Mouse (Mus musculus) lung, postnatal 0 days (tissue): ENCODE measurements around the gene Skap1. TPM values are rescaled to one million over a fixed set of nuclear protein-coding genes. Genes with fewer than 3 reads are reported as not detected.

ENCODE experiments used
- ATAC-seq: fragments of 200-750 bp; cut with Nextera tagmentation; 2 replicates; pipeline ENCODE4 v1.8.0; 2017; ENCODE audit warnings: moderate library complexity
- DNase-seq: peaks from one replicate; pipeline ENCODE4 v3.0.0-alpha.2; 2016; ENCODE audit warnings: low spot score
- H3K27ac ChIP-seq: fragments of 300-500 bp; sonication (generic); 2 replicates; pipeline ENCODE4 v1.5.1; 2014; ENCODE audit warnings: antibody characterized with exemption, mild to moderate bottlenecking, low read length, mixed read lengths
- H3K27me3 ChIP-seq: fragments of 300-500 bp; sonication (generic); replicated peaks from 2 replicates; pipeline ENCODE4 v1.6.1; 2014; ENCODE audit warnings: low read length, mixed read lengths; ENCODE audit not compliant: insufficient read depth
- H3K36me3 ChIP-seq: fragments of 300-500 bp; sonication (generic); 2 replicates; pipeline ENCODE4 v1.6.1; 2014; ENCODE audit warnings: low read length, mixed read lengths; ENCODE audit not compliant: insufficient read depth
- H3K4me1 ChIP-seq: fragments of 300-500 bp; sonication (generic); 2 replicates; pipeline ENCODE4 v1.6.1; 2014; ENCODE audit warnings: antibody characterized with exemption, low read depth, low read length, mixed read lengths; ENCODE audit not compliant: insufficient read depth
- H3K4me2 ChIP-seq: fragments of 300-500 bp; sonication (generic); replicated peaks from 2 replicates; pipeline ENCODE4 v1.6.1; 2014; ENCODE audit warnings: low read depth, mild to moderate bottlenecking, low read length, moderate library complexity, mixed read lengths
- H3K4me3 ChIP-seq: fragments of 300-500 bp; sonication (generic); 2 replicates; pipeline ENCODE4 v1.5.1; 2014; ENCODE audit warnings: low read depth, low read length
- H3K9ac ChIP-seq: fragments of 300-500 bp; sonication (generic); replicated peaks from 2 replicates; pipeline ENCODE4 v1.6.1; 2014; ENCODE audit warnings: low read depth, mild to moderate bottlenecking
- H3K9me3 ChIP-seq: fragments of 300-500 bp; sonication (generic); 2 replicates; pipeline ENCODE4 v1.6.1; 2016; ENCODE audit warnings: low read length, mixed read lengths
- CTCF ChIP-seq: IDR thresholded peaks from 2 replicates; pipeline ENCODE4 v1.5.1; 2016; ENCODE audit warnings: antibody characterized with exemption, mild to moderate bottlenecking
- EP300 ChIP-seq: IDR thresholded peaks from 2 replicates; pipeline ENCODE4 v1.6.1; 2016; ENCODE audit warnings: antibody characterized with exemption, mild to moderate bottlenecking, control low read depth
- WGBS: fragments of 180-500 bp; shearing (Covaris S2); extraction: QIAGEN DNeasy Blood & Tissue Kit; methylation state at CpG from one replicate; pipeline ENCODE4 v1.1.7; 2014; 5-methylcytosine and 5-hydroxymethylcytosine counted together
- polyA plus RNA-seq: library from polyadenylated mRNA; unstranded; fragments of >200 nt; fragmentation: Nextera tagmentation; extraction: Ambion mirVana; gene quantifications from 2 replicates; pipeline ENCODE4 v1.2.1, GENCODE M21; 2015

Skap1 gene
- polyA plus RNA-seq, 1 experiment from 2014 or later, result 0.73 TPM

GRCm38 (mm10) chr11:96542003-96542402 lies 77.6 kb downstream of the Skap1 start:
- Histone ChIP-seq H3K9me3 (no peaks in the 10 kb centered on the region), H3K36me3 (no peaks in the 10 kb centered on the region), H3K4me1 (no peaks in the 10 kb centered on the region), H3K9ac (no peak overlapping the region), H3K27me3 (no peaks in the 10 kb centered on the region), H3K4me3 (no peak overlapping the region), H3K27ac (no peak overlapping the region), H3K4me2 (no peak overlapping the region)
- WGBS, result 70% methylated on average over 7 of the region's 7 CpGs
- no peak for DNase-seq
- TF ChIP-seq CTCF (no peak), EP300 (no peak)
- no peak for ATAC-seq

GRCm38 (mm10) chr11:96542561-96542960 lies 78.2 kb downstream of the Skap1 start:
- Histone ChIP-seq H3K27me3 (no peaks in the 10 kb centered on the region), H3K27ac (no peak overlapping the region), H3K4me3 (no peak overlapping the region)

GRCm38 (mm10) chr11:96546428-96546827 lies 82.0 kb downstream of the Skap1 start:
- Histone ChIP-seq H3K9ac (no peak overlapping the region), H3K9me3 (no peaks in the 10 kb centered on the region), H3K36me3 (no peaks in the 10 kb centered on the region), H3K4me2 (no peak overlapping the region), H3K4me3 (no peak overlapping the region), H3K27me3 (no peaks in the 10 kb centered on the region), H3K4me1 (no peaks in the 10 kb centered on the region), H3K27ac (no peak overlapping the region)
- DNase-seq, result peak; percentile 10
- no peak for ATAC-seq
- TF ChIP-seq CTCF (peak; percentile 34), EP300 (no peak)
- 51% methylated on average over 8 of the region's 8 CpGs for WGBS

More at GRCm38 (mm10) chr11:96542561-96542960, 78.2 kb downstream of the Skap1 start:
- no peak overlapping the region for H3K4me2 ChIP-seq
- WGBS, result 71% methylated on average over 7 of the region's 7 CpGs
- H3K4me1 ChIP-seq, result no peaks in the 10 kb centered on the region
- no peaks in the 10 kb centered on the region for H3K36me3 ChIP-seq
- TF ChIP-seq CTCF (no peak), EP300 (no peak)
- H3K9me3 ChIP-seq, result no peaks in the 10 kb centered on the region
- no peak for DNase-seq
- no peak overlapping the region for H3K9ac ChIP-seq
- ATAC-seq, result no peak

GRCm38 (mm10) chr11:96550960-96551703 lies 86.7 kb downstream of the Skap1 start:
- no peak overlapping the region for H3K27ac ChIP-seq
- 39% methylated on average over 9 of the region's 9 CpGs for WGBS
- ATAC-seq (peak; percentile 70), DNase-seq (peak; percentile 60)
- no peaks in the 10 kb centered on the region for H3K36me3 ChIP-seq
- H3K4me3 ChIP-seq, result no peak overlapping the region
- no peak overlapping the region for H3K4me2 ChIP-seq
- H3K4me1 ChIP-seq, result no peaks in the 10 kb centered on the region
- TF ChIP-seq CTCF (no peak), EP300 (no peak)
- no peak overlapping the region for H3K9ac ChIP-seq
- no peaks in the 10 kb centered on the region for H3K9me3 ChIP-seq
- no peaks in the 10 kb centered on the region for H3K27me3 ChIP-seq

GRCm38 (mm10) chr11:96553091-96553490 lies 88.7 kb downstream of the Skap1 start:
- H3K9me3 ChIP-seq, result no peaks in the 10 kb centered on the region
- DNase-seq (peak; percentile 54), ATAC-seq (no peak)
- H3K4me1 ChIP-seq, result no peaks in the 10 kb centered on the region
- H3K4me3 ChIP-seq, result no peak overlapping the region
- H3K4me2 ChIP-seq, result no peak overlapping the region
- WGBS, result 14% methylated on average over 15 of the region's 15 CpGs
- 0 out of 2 replicates have a peak, but pooled peaks cover 6% of the 10 kb centered on the region for H3K27me3 ChIP-seq
- H3K36me3 ChIP-seq, result no peaks in the 10 kb centered on the region
- H3K9ac ChIP-seq, result no peak overlapping the region
- H3K27ac ChIP-seq, result no peak overlapping the region
- TF ChIP-seq CTCF, result peak; percentile 76
- no peak for TF ChIP-seq EP300

GRCm38 (mm10) chr11:96560229-96560628 lies 95.8 kb downstream of the Skap1 start:
- Histone ChIP-seq H3K4me3 (no peak overlapping the region), H3K36me3 (no peaks in the 10 kb centered on the region), H3K4me1 (no peaks in the 10 kb centered on the region), H3K27ac (no peak overlapping the region), H3K9ac (no peak overlapping the region), H3K9me3 (no peaks in the 10 kb centered on the region), H3K4me2 (no peak overlapping the region), H3K27me3 (0 out of 2 replicates have a peak, but pooled peaks cover 6% of the 10 kb centered on the region)
- no peak for TF ChIP-seq CTCF
- TF ChIP-seq EP300, result no peak
- DNase-seq (no peak), ATAC-seq (no peak)
- 47% methylated on average over 5 of the region's 5 CpGs for WGBS
